Mouse (Mus musculus) stomach, postnatal 0 days (tissue): Measurements from ENCODE around the gene Pnkd. TPM values are rescaled to one million over a fixed set of nuclear protein-coding genes. Genes with fewer than 3 reads are reported as not detected.

Experiments used
- ATAC-seq: fragments of 200-750 bp; cut with Nextera tagmentation; 2 replicates; pipeline ENCODE4 v1.8.0; 2017; ENCODE audit not compliant: low FRiP score, low TSS enrichment
- DNase-seq: peaks from one replicate; pipeline ENCODE4 v3.0.0-alpha.2; 2016; ENCODE audit warnings: low spot score
- H3K27ac ChIP-seq: fragments of 300-500 bp; sonication (generic); replicated peaks from 2 replicates; pipeline ENCODE4 v1.5.1; 2014; ENCODE audit warnings: mild to moderate bottlenecking, control low read depth
- H3K27me3 ChIP-seq: fragments of 300-500 bp; sonication (generic); 2 replicates; pipeline ENCODE4 v1.6.1; 2014; ENCODE audit warnings: low read length; ENCODE audit not compliant: control insufficient read depth, insufficient read depth
- H3K36me3 ChIP-seq: fragments of 300-500 bp; sonication (generic); 2 replicates; pipeline ENCODE4 v1.6.1; 2014; ENCODE audit warnings: low read length, mixed read lengths; ENCODE audit not compliant: control insufficient read depth, insufficient read depth
- H3K4me1 ChIP-seq: fragments of 300-500 bp; sonication (generic); replicated peaks from 2 replicates; pipeline ENCODE4 v1.6.1; 2014; ENCODE audit warnings: antibody characterized with exemption; ENCODE audit not compliant: control insufficient read depth, insufficient read depth
- H3K4me2 ChIP-seq: fragments of 300-500 bp; sonication (generic); replicated peaks from 2 replicates; pipeline ENCODE4 v1.6.1; 2014; ENCODE audit warnings: low read depth, mild to moderate bottlenecking, control low read depth, moderate library complexity
- H3K4me3 ChIP-seq: fragments of 300-500 bp; sonication (generic); 2 replicates; pipeline ENCODE4 v1.5.1; 2014; ENCODE audit warnings: low read depth, low read length, control low read depth
- H3K9ac ChIP-seq: fragments of 300-500 bp; sonication (generic); 2 replicates; pipeline ENCODE4 v1.6.1; 2014; ENCODE audit warnings: mild to moderate bottlenecking, low read length, control low read depth, mixed read lengths
- H3K9me3 ChIP-seq: fragments of 300-500 bp; sonication (generic); 2 replicates; pipeline ENCODE4 v1.6.1; 2016; ENCODE audit warnings: low read length; ENCODE audit not compliant: control insufficient read depth
- CTCF ChIP-seq: IDR thresholded peaks from 2 replicates; pipeline ENCODE4 v1.5.1; 2016; ENCODE audit warnings: antibody characterized with exemption, low read depth, mild to moderate bottlenecking, moderate library complexity
- EP300 ChIP-seq: optimal IDR thresholded peaks from 2 replicates; pipeline ENCODE3; 2016; ENCODE audit warnings: antibody characterized with exemption
- WGBS: fragments of 180-500 bp; shearing (Covaris S2); extraction: QIAGEN DNeasy Blood & Tissue Kit; methylation state at CpG from one replicate; pipeline ENCODE4 v1.1.7; 2014; 5-methylcytosine and 5-hydroxymethylcytosine counted together
- polyA plus RNA-seq: library from polyadenylated mRNA; unstranded; fragments of >200 nt; fragmentation: Nextera tagmentation; extraction: Ambion mirVana; gene quantifications from 2 replicates; pipeline ENCODE4 v1.2.1, GENCODE M21; 2015

Gene Pnkd
- polyA plus RNA-seq, 1 experiment from 2014 or later = 84.8 TPM

GRCm38 (mm10) chr1:74308001-74308964, 23.6 kb downstream of the Pnkd start:
- H3K36me3 ChIP-seq = no peaks in the 10 kb centered on the region
- peaks cover 4% of the 10 kb centered on the region for H3K4me1 ChIP-seq
- H3K4me2 ChIP-seq = no peak overlapping the region
- no peaks in the 10 kb centered on the region for H3K27me3 ChIP-seq
- no peak for ATAC-seq
- WGBS = 77% methylated on average over 10 of the region's 10 CpGs
- H3K9ac ChIP-seq = no peak overlapping the region
- no peaks in the 10 kb centered on the region for H3K9me3 ChIP-seq
- no peak overlapping the region for H3K4me3 ChIP-seq
- peak overlapping the region; percentile 69 for H3K27ac ChIP-seq
- TF ChIP-seq EP300 = no peak
- DNase-seq = peak; percentile 14

- H3K4me3 ChIP-seq = no peak overlapping the region
- no peaks in the 10 kb centered on the region for H3K9me3 ChIP-seq
- ATAC-seq = no peak
- peak overlapping the region; percentile 41; the same call in 1 of the 2 replicates for H3K27ac ChIP-seq
- peak; percentile 40 for DNase-seq
- H3K36me3 ChIP-seq = no peaks in the 10 kb centered on the region
- 22% methylated on average over 3 of the region's 3 CpGs for WGBS
- no peak overlapping the region for H3K4me2 ChIP-seq
- TF ChIP-seq CTCF (no peak), EP300 (no peak)
- H3K4me1 ChIP-seq = peaks cover 4% of the 10 kb centered on the region
- no peaks in the 10 kb centered on the region for H3K27me3 ChIP-seq
- 0 out of 2 replicates have a peak overlapping the region, but pooled peaks have one; percentile 23 for H3K9ac ChIP-seq
These were observed 25.0 kb downstream of the Pnkd start for GRCm38 (mm10) chr1:74309767-74310166.

GRCm38 (mm10) chr1:74313049-74313692, 28.4 kb downstream of the Pnkd start:
- peak; percentile 28; the same call in 1 of the 2 replicates for ATAC-seq
- Histone ChIP-seq H3K27ac (no peak overlapping the region), H3K9ac (no peak overlapping the region), H3K4me1 (peaks cover 4% of the 10 kb centered on the region), H3K36me3 (no peaks in the 10 kb centered on the region), H3K4me3 (no peak overlapping the region), H3K9me3 (no peaks in the 10 kb centered on the region), H3K4me2 (no peak overlapping the region), H3K27me3 (no peaks in the 10 kb centered on the region)
- WGBS = 3% methylated on average over 3 of the region's 3 CpGs
- peak; percentile 58 for DNase-seq
- TF ChIP-seq CTCF (peak; percentile 97), EP300 (no peak)

GRCm38 (mm10) chr1:74314796-74315195, 30.1 kb downstream of the Pnkd start:
- H3K9me3 ChIP-seq = no peaks in the 10 kb centered on the region
- H3K4me2 ChIP-seq = no peak overlapping the region
- no peak overlapping the region for H3K27ac ChIP-seq
- no peak for ATAC-seq
- no peak overlapping the region for H3K9ac ChIP-seq
- H3K4me1 ChIP-seq = peaks cover 3% of the 10 kb centered on the region
- no peak overlapping the region for H3K4me3 ChIP-seq
- TF ChIP-seq EP300 (no peak), CTCF (no peak)
- no peaks in the 10 kb centered on the region for H3K36me3 ChIP-seq
- 82% methylated on average over 3 of the region's 3 CpGs for WGBS
- H3K27me3 ChIP-seq = no peaks in the 10 kb centered on the region
- DNase-seq = no peak

GRCm38 (mm10) chr1:74316114-74316827, 31.5 kb downstream of the Pnkd start:
- H3K36me3 ChIP-seq = no peaks in the 10 kb centered on the region
- no peak overlapping the region for H3K27ac ChIP-seq
- H3K9ac ChIP-seq = no peak overlapping the region
- ATAC-seq = no peak
- 72% methylated on average over 4 of the region's 4 CpGs for WGBS
- no peak overlapping the region for H3K4me2 ChIP-seq
- no peaks in the 10 kb centered on the region for H3K27me3 ChIP-seq
- no peaks in the 10 kb centered on the region for H3K9me3 ChIP-seq
- no peak overlapping the region for H3K4me3 ChIP-seq
- DNase-seq = no peak
- TF ChIP-seq EP300 (no peak), CTCF (no peak)
- H3K4me1 ChIP-seq = no peaks in the 10 kb centered on the region
